Mouse (Mus musculus): ENCODE results near the gene Atp5mpl. TPM values are rescaled to one million over a fixed set of nuclear protein-coding genes. Genes with fewer than 3 reads are reported as not detected.
"Not testable (repeated sequence)": the region's sequence is repeated elsewhere in the genome, so short reads cannot be mapped to it uniquely, and the experiment has no call there.

Gene Atp5mpl
- total RNA-seq, 2 experiments from 2014 or later, result 357 to 419 TPM

- DNase-seq, result no peak
Measured at GRCm38 (mm10) chr12:111946716-111947115, 20.1 kb downstream of the Atp5mpl start.

GRCm38 (mm10) chr12:111945765-111946655, 20.8 kb downstream of the Atp5mpl start:
- DNase-seq, result not testable (repeated sequence)

- DNase-seq, result no peak
Measured at GRCm38 (mm10) chr12:111945115-111945514, 21.7 kb downstream of the Atp5mpl start.

GRCm38 (mm10) chr12:111944065-111944987, 22.5 kb downstream of the Atp5mpl start:
- not testable (repeated sequence) for DNase-seq

GRCm38 (mm10) chr12:111943421-111944064, 23.2 kb downstream of the Atp5mpl start:
- no peak for DNase-seq

- no peak for DNase-seq
Measured at GRCm38 (mm10) chr12:111938623-111939177, 28.1 kb downstream of the Atp5mpl start.

GRCm38 (mm10) chr12:111936706-111937550, 29.8 kb downstream of the Atp5mpl start:
- DNase-seq, result no peak

GRCm38 (mm10) chr12:111933971-111934370, 32.8 kb downstream of the Atp5mpl start:
- no peak for DNase-seq

- no peak for DNase-seq
Measured at GRCm38 (mm10) chr12:111933032-111933704, 33.6 kb downstream of the Atp5mpl start.

GRCm38 (mm10) chr12:111932513-111932912, 34.3 kb downstream of the Atp5mpl start:
- DNase-seq, result no peak

GRCm38 (mm10) chr12:111931411-111932025, 35.3 kb downstream of the Atp5mpl start:
- no peak for DNase-seq

- no peak for DNase-seq
Measured at GRCm38 (mm10) chr12:111928411-111928966, 38.3 kb downstream of the Atp5mpl start.

GRCm38 (mm10) chr12:111927338-111927737, 39.4 kb downstream of the Atp5mpl start:
- DNase-seq, result no peak

- DNase-seq, result no peak
Measured at GRCm38 (mm10) chr12:111923117-111923516, 43.7 kb downstream of the Atp5mpl start.

- peak; percentile 82 to 84 for DNase-seq
Measured at GRCm38 (mm10) chr12:111920046-111920445, 46.7 kb downstream of the Atp5mpl start.

GRCm38 (mm10) chr12:111916514-111917217, 50.1 kb downstream of the Atp5mpl start:
- DNase-seq, result no peak

GRCm38 (mm10) chr12:111915781-111916180, 51.0 kb downstream of the Atp5mpl start:
- DNase-seq, result no peak

- no peak for DNase-seq
Measured at GRCm38 (mm10) chr12:111914031-111914430, 52.7 kb downstream of the Atp5mpl start.

GRCm38 (mm10) chr12:111912802-111913201, 54.0 kb downstream of the Atp5mpl start:
- no peak for DNase-seq
